Mouse (Mus musculus): ENCODE measurements at regions not wholly inside any gene's neighbourhood (a gene's known extent, or its start where the extent isn't known, plus 50 kb on each side); places are given as distances from the start of the nearest gene placed in this dataset.

- TF ChIP-seq POLR2A (IDR thresholded peaks at IDR 0.05; ENCODE audit: borderline replicate concordance, control insufficient read depth, low read depth, low read length) (no peak), CTCF (IDR thresholded peaks at IDR 0.05; ENCODE audit: control insufficient read depth, insufficient read depth, low read length) (no peak)
Measured at GRCm38 (mm10) chr4:89000855-89001254, 120.9 kb upstream of the Ifne start.
